Mouse (Mus musculus): ENCODE results near the gene Dhx16. TPM values are rescaled to one million over a fixed set of nuclear protein-coding genes. Genes with fewer than 3 reads are reported as not detected.

Dhx16 gene
- polyA plus RNA-seq (2014; fragmentation: Nextera tagmentation; extraction: Ambion mirVana), result 42.9 and 51.3 TPM in 2 replicates

- ATAC-seq (ENCODE audit: insufficient read depth, low FRiP score, low TSS enrichment) (peak; percentile 89), DNase-seq (ENCODE audit: low spot score) (peak; percentile 97)
- Histone ChIP-seq H3K9me3 (ENCODE audit: control insufficient read depth, low read length) (no peaks in the 10 kb centered on the region), H3K27me3 (ENCODE audit: control insufficient read depth, insufficient read depth, low read length) (no peaks in the 10 kb centered on the region), H3K4me1 (ENCODE audit: control insufficient read depth, insufficient read depth, low read length) (peaks cover 5% of the 10 kb centered on the region), H3K9ac (ENCODE audit: low read length) (peak within 1 kb of the TSS; percentile 84), H3K36me3 (ENCODE audit: control insufficient read depth, insufficient read depth, low read length) (peaks cover 14% of the 10 kb centered on the region), H3K4me2 (ENCODE audit: low read depth) (peak within 1 kb of the TSS; percentile 76), H3K27ac (ENCODE audit: low read depth, low read length) (no peak within 1 kb of the TSS), H3K4me3 (ENCODE audit: low read depth, low read length) (peak within 1 kb of the TSS; percentile 97)
- 6% methylated on average over 66 of the region's 66 CpGs for WGBS
These were observed at the start of gene Dhx16 for GRCm38 (mm10) chr17:35879245-35880057. Gene Dhx16 (plus strand): TSS chr17:35879819.

GRCm38 (mm10) chr17:35832400-35833238 is 47.0 kb upstream of the Dhx16 start:
- H3K36me3 ChIP-seq (ENCODE audit: control insufficient read depth, insufficient read depth, low read length), result peaks cover 26% of the 10 kb centered on the region
- no peak for DNase-seq (ENCODE audit: low spot score)

GRCm38 (mm10) chr17:35833239-35833751 is 46.3 kb upstream of the Dhx16 start:
- no peak for DNase-seq (ENCODE audit: low spot score)
- 26% methylated on average over 5 of the region's 5 CpGs for WGBS
- Histone ChIP-seq H3K36me3 (ENCODE audit: control insufficient read depth, insufficient read depth, low read length) (peaks cover 26% of the 10 kb centered on the region), H3K27me3 (ENCODE audit: control insufficient read depth, insufficient read depth, low read length) (no peaks in the 10 kb centered on the region), H3K4me3 (ENCODE audit: low read depth, low read length) (no peak overlapping the region), H3K27ac (ENCODE audit: low read depth, low read length) (no peak overlapping the region), H3K9ac (ENCODE audit: low read length) (no peak overlapping the region), H3K4me2 (ENCODE audit: low read depth) (no peak overlapping the region), H3K4me1 (ENCODE audit: control insufficient read depth, insufficient read depth, low read length) (peaks cover 18% of the 10 kb centered on the region), H3K9me3 (ENCODE audit: control insufficient read depth, low read length) (no peaks in the 10 kb centered on the region)
- ATAC-seq (ENCODE audit: insufficient read depth, low FRiP score, low TSS enrichment), result no peak

More at GRCm38 (mm10) chr17:35832400-35833238, 47.0 kb upstream of the Dhx16 start:
- H3K27me3 ChIP-seq (ENCODE audit: control insufficient read depth, insufficient read depth, low read length), result no peaks in the 10 kb centered on the region
- H3K9ac ChIP-seq (ENCODE audit: low read length), result no peak overlapping the region
- WGBS, result 72% methylated on average over 8 of the region's 8 CpGs
- H3K9me3 ChIP-seq (ENCODE audit: control insufficient read depth, low read length), result no peaks in the 10 kb centered on the region
- no peak overlapping the region for H3K4me3 ChIP-seq (ENCODE audit: low read depth, low read length)
- no peak overlapping the region for H3K27ac ChIP-seq (ENCODE audit: low read depth, low read length)
- no peak overlapping the region for H3K4me2 ChIP-seq (ENCODE audit: low read depth)
- no peak for ATAC-seq (ENCODE audit: insufficient read depth, low FRiP score, low TSS enrichment)
- peaks cover 18% of the 10 kb centered on the region for H3K4me1 ChIP-seq (ENCODE audit: control insufficient read depth, insufficient read depth, low read length)

- peaks cover 26% of the 10 kb centered on the region for H3K36me3 ChIP-seq (ENCODE audit: control insufficient read depth, insufficient read depth, low read length)
- H3K27me3 ChIP-seq (ENCODE audit: control insufficient read depth, insufficient read depth, low read length), result no peaks in the 10 kb centered on the region
- no peak overlapping the region for H3K9ac ChIP-seq (ENCODE audit: low read length)
- WGBS, result 59% methylated on average over 5 of the region's 5 CpGs
- peak overlapping the region; percentile 17; the same call in 1 of the 2 replicates for H3K4me2 ChIP-seq (ENCODE audit: low read depth)
- no peaks in the 10 kb centered on the region for H3K9me3 ChIP-seq (ENCODE audit: control insufficient read depth, low read length)
- no peak overlapping the region for H3K27ac ChIP-seq (ENCODE audit: low read depth, low read length)
- H3K4me3 ChIP-seq (ENCODE audit: low read depth, low read length), result no peak overlapping the region
- DNase-seq (ENCODE audit: low spot score) (no peak), ATAC-seq (ENCODE audit: insufficient read depth, low FRiP score, low TSS enrichment) (no peak)
- peaks cover 18% of the 10 kb centered on the region for H3K4me1 ChIP-seq (ENCODE audit: control insufficient read depth, insufficient read depth, low read length)
These were observed 45.7 kb upstream of the Dhx16 start for GRCm38 (mm10) chr17:35833894-35834293.

- WGBS, result 82% methylated on average over 26 of the region's 26 CpGs
- no peaks in the 10 kb centered on the region for H3K9me3 ChIP-seq (ENCODE audit: control insufficient read depth, low read length)
- ATAC-seq (ENCODE audit: insufficient read depth, low FRiP score, low TSS enrichment) (no peak), DNase-seq (ENCODE audit: low spot score) (no peak)
- peak overlapping the region; percentile 76 for H3K4me3 ChIP-seq (ENCODE audit: low read depth, low read length)
- H3K27ac ChIP-seq (ENCODE audit: low read depth, low read length), result no peak overlapping the region
- H3K27me3 ChIP-seq (ENCODE audit: control insufficient read depth, insufficient read depth, low read length), result no peaks in the 10 kb centered on the region
- H3K9ac ChIP-seq (ENCODE audit: low read length), result peak overlapping the region; percentile 95; the same call in 1 of the 2 replicates
- H3K4me2 ChIP-seq (ENCODE audit: low read depth), result peak overlapping the region; percentile 88
- peaks cover 26% of the 10 kb centered on the region for H3K36me3 ChIP-seq (ENCODE audit: control insufficient read depth, insufficient read depth, low read length)
- H3K4me1 ChIP-seq (ENCODE audit: control insufficient read depth, insufficient read depth, low read length), result peaks cover 17% of the 10 kb centered on the region
These were observed 44.8 kb upstream of the Dhx16 start for GRCm38 (mm10) chr17:35834696-35835422.

GRCm38 (mm10) chr17:35835424-35836140 is 44.0 kb upstream of the Dhx16 start:
- Histone ChIP-seq H3K27me3 (ENCODE audit: control insufficient read depth, insufficient read depth, low read length) (no peaks in the 10 kb centered on the region), H3K36me3 (ENCODE audit: control insufficient read depth, insufficient read depth, low read length) (peaks cover 26% of the 10 kb centered on the region), H3K9me3 (ENCODE audit: control insufficient read depth, low read length) (no peaks in the 10 kb centered on the region), H3K4me1 (ENCODE audit: control insufficient read depth, insufficient read depth, low read length) (peaks cover 14% of the 10 kb centered on the region), H3K9ac (ENCODE audit: low read length) (peak overlapping the region; percentile 95), H3K4me2 (ENCODE audit: low read depth) (peak overlapping the region; percentile 88), H3K27ac (ENCODE audit: low read depth, low read length) (no peak overlapping the region), H3K4me3 (ENCODE audit: low read depth, low read length) (peak overlapping the region; percentile 76)
- no peak for DNase-seq (ENCODE audit: low spot score)
- no peak for ATAC-seq (ENCODE audit: insufficient read depth, low FRiP score, low TSS enrichment)
- WGBS, result 84% methylated on average over 26 of the region's 26 CpGs

- H3K9me3 ChIP-seq (ENCODE audit: control insufficient read depth, low read length), result no peaks in the 10 kb centered on the region
- H3K27me3 ChIP-seq (ENCODE audit: control insufficient read depth, insufficient read depth, low read length), result no peaks in the 10 kb centered on the region
- peak overlapping the region; percentile 93 for H3K27ac ChIP-seq (ENCODE audit: low read depth, low read length)
- H3K4me1 ChIP-seq (ENCODE audit: control insufficient read depth, insufficient read depth, low read length), result peaks cover 14% of the 10 kb centered on the region
- peak overlapping the region; percentile 88 for H3K4me2 ChIP-seq (ENCODE audit: low read depth)
- DNase-seq (ENCODE audit: low spot score), result peak; percentile 86
- H3K9ac ChIP-seq (ENCODE audit: low read length), result peak overlapping the region; percentile 95
- 9% methylated on average over 24 of the region's 24 CpGs for WGBS
- H3K4me3 ChIP-seq (ENCODE audit: low read depth, low read length), result peak overlapping the region; percentile 76
- no peak for ATAC-seq (ENCODE audit: insufficient read depth, low FRiP score, low TSS enrichment)
- peaks cover 26% of the 10 kb centered on the region for H3K36me3 ChIP-seq (ENCODE audit: control insufficient read depth, insufficient read depth, low read length)
These were observed 43.2 kb upstream of the Dhx16 start for GRCm38 (mm10) chr17:35836178-35836965.

All from neural tube, embryonic 11.5 days (tissue).